Mouse (Mus musculus): Measurements from ENCODE around the gene 2900026A02Rik.

The 2900026A02Rik gene

DNA sequence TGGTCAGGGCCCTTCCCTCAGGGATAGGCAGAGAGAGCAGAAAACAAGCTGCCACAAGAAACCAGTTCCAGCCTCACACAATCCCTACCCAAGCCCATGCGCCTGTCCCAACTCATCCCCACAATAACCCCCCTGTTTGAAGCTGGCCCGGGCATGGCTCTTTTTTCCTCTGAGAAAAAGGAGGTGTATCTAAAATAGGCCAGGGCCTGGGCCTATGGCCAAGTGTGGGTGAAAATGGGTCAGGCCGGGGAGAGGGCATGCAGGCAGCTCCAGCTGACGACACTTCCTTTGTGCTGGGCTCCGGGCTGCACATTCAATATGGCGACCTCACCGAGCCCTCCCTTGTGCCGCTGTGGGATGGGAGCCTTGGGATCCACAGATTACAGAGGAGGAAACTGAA is 177.5 kb downstream of the 2900026A02Rik start:
- DNase-seq (ENCODE audit: low read depth, low spot score) = no peak

DNA sequence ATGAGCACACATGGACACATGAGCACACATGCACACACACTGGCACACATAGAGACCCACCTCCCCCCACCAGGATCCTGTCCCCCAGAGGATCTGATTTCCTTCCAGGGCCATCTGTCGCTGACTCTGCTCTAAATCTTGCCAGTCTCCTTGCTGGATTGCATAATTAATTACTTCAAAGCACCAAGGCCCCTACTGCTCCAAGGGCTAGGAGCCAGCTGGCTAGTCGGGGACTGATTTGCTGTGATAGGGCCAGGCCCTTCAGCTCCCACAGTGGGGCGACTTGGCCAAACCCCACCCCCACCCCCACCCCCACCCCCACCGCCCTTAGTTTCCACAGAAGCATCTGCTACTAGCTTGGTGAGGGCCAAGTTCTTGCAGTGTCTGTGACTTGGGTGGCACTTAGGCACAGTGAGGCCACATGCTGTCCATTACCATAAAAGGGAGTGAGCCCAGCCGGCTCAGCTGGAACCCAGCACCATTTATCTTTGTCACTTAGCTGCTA is 179.4 kb downstream of the 2900026A02Rik start:
- no peak for DNase-seq (ENCODE audit: low read depth, low spot score)

DNA sequence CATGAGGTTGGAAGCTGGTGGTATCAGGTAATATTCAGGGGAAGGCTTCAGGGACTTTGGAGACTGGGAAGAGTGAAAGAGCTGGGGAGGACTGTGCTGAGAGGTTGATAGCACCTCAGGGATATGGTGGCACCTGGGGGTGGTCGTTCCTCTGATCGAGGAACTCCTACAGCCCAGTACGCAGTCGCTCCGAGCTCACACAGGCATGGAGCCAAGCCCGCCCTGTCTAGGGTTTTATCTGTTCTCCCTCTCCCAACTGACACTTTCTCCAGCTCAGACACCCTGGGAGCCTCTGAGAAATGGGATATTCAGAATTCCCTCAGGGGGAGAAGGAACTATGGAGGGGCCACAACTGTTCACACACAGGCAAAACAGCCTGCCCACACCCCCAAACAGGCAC is 180.3 kb downstream of the 2900026A02Rik start:
- no peak for DNase-seq (ENCODE audit: low read depth, low spot score)

DNA sequence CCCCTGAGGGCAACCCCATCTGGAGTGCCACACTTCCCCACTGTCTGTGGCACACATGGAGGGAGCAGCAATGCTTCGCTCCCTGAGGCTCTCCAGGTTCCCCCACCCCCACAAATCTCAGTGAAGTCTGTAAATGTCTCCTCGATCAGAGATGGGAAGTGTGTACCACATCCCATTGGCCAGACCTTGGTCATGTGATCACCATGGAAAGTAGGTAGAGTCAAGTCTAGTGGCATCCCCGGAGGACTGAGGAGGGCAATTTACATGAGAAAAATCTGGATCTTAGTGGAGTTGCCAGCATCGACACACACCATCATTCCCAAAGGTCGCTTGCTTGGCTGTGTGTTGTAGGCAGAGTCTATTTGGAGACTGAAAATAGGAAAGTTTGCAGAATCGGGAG is 182.4 kb downstream of the 2900026A02Rik start:
- no peak for DNase-seq (ENCODE audit: low read depth, low spot score)
